Mouse (Mus musculus): ENCODE data around the gene Mrps18a.
A peak's percentile ranks its signal among the peaks of the same experiment; 100 is the strongest.

Gene Mrps18a

GRCm38 (mm10) chr17:46101906-46102305 is 8.9 kb upstream of the Mrps18a start:
- no peak for DNase-seq (ENCODE audit: low read depth, low spot score)

GRCm38 (mm10) chr17:46102608-46103159 is 8.1 kb upstream of the Mrps18a start:
- peak; percentile 22 for DNase-seq (ENCODE audit: low read depth, low spot score)

- peak; percentile 20 for DNase-seq (ENCODE audit: low read depth, low spot score)
Observed at GRCm38 (mm10) chr17:46104487-46104886, 6.3 kb upstream of the Mrps18a start.

- no peak for DNase-seq (ENCODE audit: low read depth, low spot score)
Observed at GRCm38 (mm10) chr17:46108286-46108685, 2.5 kb upstream of the Mrps18a start.

DNA sequence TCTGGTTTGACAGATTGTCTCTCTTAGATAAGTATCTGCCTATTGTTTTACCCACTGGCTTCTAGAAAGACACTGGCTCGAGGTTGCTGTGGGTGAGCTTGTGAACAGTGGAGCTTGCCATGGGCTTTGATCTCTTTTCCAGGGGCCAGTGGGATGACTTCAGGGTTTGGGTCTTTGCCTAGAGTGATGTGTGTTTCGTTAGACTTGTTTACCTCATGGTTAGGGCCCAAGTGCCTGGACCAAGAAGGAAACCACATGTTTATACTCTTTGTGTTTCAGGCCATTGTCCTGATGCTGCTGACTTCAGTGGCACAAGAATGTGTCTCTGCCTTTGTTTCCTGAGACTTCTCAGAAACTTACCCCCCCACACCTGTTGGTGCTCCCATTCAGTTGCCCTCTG is 4.7 kb downstream of the Mrps18a start:
- no peak for DNase-seq (ENCODE audit: low read depth, low spot score)

DNA sequence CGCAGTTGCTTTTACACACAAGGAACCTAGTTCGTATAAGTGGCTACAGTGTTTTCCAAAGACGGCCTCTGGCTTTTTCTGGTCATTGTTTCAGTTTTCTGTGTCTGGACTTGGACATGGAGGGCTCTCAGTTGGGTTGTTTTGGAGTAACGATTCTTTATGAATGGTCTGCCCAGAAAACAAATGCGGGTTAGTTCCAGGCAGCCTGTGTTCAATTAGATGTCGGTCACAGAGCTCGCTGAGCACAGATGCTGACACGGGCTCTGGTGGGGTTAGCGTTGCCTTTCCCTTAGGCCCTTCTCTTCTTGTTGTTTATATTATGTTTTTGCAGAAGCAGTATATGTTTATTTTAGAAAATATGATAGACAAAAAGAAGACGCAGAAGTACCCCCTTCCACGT is 5.4 kb downstream of the Mrps18a start:
- DNase-seq (ENCODE audit: low read depth, low spot score): no peak

DNA sequence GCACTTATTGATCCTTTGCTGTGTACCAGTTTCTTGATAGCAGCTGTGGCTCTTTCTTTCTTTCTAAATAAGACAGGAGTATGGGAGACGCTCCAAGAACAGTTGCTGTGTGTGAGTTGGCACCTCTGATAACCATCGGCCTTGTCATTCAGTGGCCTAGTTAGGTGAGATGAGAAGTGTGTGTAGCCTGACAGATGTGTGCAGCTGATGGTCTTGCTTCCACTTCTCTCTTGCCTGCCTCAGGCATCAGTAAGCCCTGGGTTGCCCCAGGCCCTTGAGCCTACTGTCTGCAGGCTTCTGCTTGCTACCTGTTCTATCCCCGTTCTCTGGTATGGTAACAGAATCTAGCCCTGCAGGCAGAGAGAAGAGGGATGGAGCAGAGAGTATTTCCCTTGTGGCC is 6.1 kb downstream of the Mrps18a start:
- no peak for DNase-seq (ENCODE audit: low read depth, low spot score)

DNA sequence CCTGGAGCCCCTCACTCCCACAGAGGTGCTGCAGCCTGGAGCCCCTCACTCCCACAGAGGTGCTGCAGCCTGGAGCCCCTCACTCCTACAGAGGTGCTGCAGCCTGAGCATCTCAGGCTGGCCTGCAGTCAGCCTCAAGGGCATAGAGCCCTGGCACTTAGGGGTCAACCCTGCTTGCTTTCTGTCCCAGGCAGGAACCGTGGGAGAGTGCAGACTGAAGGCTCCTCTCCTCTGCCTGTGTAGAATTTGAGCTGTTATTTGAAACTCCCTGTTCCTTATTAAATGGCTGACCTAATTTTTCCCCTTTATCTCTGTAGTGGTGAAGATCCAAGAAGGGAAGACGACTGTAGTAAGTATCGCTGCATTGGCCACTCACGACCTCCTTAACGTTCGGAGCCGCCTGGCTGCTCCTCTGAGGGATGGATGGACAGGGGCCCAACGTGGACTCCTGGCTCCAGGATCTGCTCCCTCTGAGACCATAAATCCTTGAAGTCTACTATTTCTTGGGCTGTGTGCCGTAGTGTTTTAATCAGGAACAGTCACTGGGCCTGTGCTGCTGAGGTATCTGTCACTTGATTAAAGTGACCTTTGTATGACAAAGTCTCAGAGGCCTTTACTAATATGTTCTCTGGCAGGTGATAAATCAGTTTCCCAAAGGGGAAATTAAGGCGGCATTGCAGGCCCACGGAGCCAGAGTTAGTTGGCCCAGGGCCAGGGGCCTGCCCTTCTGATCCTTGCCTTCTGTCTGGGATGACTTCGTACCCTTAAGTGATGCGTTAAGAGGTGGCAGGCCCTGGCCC is 7.0 kb downstream of the Mrps18a start:
- no peak for DNase-seq (ENCODE audit: low read depth, low spot score)

GRCm38 (mm10) chr17:46118423-46118850 is 7.7 kb downstream of the Mrps18a start:
- no peak for DNase-seq (ENCODE audit: low read depth, low spot score)

GRCm38 (mm10) chr17:46119641-46120040 is 8.9 kb downstream of the Mrps18a start:
- no peak for DNase-seq (ENCODE audit: low read depth, low spot score)

- no peak for DNase-seq (ENCODE audit: low read depth, low spot score)
Observed at GRCm38 (mm10) chr17:46122791-46123190, 12.0 kb downstream of the Mrps18a start.

- DNase-seq (ENCODE audit: low read depth, low spot score): no peak
Observed at GRCm38 (mm10) chr17:46123285-46123684, 12.5 kb downstream of the Mrps18a start.

DNA sequence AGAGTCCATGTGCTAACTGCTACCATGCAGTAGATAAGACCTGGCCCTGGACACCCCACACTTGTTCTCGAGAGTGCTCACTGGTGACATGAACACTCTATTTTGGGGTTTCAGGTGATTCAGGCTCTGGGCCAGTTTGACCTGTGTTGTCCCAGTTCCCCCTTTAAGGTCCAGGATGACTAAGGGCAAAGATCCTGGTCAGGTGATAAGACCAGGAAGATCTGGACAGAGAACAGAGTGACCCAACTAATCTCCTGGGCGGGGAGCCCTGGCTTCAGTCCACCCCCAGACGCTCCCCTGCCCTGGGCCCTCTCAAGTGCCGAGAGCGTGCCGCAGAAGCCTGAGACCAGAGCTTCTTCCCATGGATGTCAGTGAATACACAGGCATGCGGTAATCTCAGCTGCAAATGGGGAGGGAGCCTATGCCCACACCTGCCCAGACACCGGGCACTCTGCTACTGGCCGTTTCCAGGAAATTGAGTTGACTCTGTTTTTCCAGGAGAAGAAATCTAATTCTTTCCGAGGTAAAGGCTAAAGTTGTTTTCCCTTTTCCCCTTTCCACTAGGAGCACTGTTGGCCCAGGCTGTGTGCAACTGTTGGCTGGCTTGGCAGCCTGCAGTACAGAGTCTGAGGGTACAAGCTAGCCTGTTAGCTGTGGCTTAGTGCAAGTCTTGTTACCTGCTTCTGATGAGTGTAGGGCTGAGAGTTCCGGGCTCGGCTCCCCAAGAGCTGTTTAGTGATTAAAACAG is 13.3 kb downstream of the Mrps18a start:
- no peak for DNase-seq (ENCODE audit: low read depth, low spot score)

- no peak for DNase-seq (ENCODE audit: low read depth, low spot score)
Observed at GRCm38 (mm10) chr17:46126608-46127007, 15.8 kb downstream of the Mrps18a start.

- DNase-seq (ENCODE audit: low read depth, low spot score): peak; percentile 93
Observed at GRCm38 (mm10) chr17:46127814-46128493, 17.2 kb downstream of the Mrps18a start.

DNA sequence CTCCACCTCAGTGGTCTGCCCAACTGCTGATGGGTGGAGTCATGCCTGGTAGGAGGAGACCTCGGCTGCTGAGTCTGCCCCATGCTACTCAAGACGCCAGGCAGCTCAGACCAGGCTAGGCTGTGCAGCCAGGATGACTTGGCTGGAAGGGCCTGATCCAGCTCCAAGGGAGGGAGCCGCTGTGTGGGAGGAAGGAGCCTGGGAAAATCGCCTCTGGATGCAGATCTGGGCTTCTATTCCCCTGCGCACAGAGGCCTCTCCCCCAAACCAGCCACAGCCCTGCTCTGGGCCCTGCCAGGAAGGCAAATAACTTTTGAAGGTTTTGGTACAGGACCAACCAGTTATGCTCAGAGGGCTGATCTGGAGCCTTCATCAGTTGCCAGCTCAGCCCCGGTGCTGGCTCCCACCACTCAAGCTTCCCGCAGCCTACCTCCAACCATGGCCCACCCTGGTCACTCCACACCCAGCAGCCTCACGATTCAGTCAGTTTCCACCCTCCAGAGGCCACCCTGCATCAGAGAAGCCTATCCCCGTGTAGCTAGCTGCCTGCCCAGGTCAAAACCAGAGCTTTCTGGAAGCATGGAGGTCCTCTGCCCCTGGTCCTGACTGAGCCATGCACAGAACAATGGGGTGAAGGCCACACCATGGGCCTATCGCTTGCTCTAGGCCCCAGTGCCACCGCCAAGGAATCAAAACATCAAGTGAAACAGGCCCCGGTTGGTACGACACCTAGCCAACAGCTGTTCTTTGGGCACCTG is 19.1 kb downstream of the Mrps18a start:
- DNase-seq (ENCODE audit: low read depth, low spot score): peak; percentile 27

- DNase-seq (ENCODE audit: low read depth, low spot score): peak; percentile 72
Observed at GRCm38 (mm10) chr17:46132058-46132718, 21.4 kb downstream of the Mrps18a start.

DNA sequence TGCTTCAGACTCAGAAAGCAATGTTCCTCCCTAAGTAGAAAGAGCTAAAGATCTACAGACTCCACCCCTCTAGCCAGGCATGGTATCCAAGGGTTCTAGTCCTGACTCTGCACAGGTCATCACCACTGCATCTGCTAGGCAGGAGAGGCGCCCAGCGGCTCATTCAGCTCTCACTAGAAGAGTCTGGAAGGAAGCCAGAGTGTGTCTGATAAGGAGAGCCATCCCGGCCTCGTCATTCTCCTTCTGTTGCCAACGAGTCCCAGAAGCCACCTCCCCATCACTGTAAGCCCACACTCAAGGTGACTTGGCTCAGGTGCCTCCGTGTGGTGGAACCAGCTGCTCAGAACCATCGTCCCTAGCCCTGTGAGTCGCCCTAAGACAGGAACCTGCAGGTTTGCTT is 22.1 kb downstream of the Mrps18a start:
- no peak for DNase-seq (ENCODE audit: low read depth, low spot score)

GRCm38 (mm10) chr17:46138563-46139236 is 27.9 kb downstream of the Mrps18a start:
- DNase-seq (ENCODE audit: low read depth, low spot score): no peak

DNA sequence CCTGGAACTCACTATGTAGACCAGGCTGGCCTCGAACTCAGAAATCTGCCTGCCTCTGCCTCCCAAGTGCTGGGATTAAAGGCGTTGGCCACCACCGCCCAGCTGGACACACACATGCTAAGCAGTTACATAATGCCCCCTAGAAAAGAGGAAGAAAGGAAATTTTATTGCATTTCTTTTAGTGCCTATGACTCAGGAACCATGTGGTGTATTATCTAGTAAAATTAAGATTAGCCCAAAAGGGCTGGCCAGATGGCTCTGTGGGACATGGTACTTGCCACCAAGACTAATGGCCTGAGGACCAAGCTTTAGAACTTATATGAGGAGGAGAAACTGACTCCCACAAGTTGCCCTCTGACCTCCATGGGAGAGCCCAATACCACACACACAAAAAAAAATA is 29.1 kb downstream of the Mrps18a start:
- DNase-seq (ENCODE audit: low read depth, low spot score): no peak

All from R1 (cell line).